Mouse (Mus musculus) kidney, adult 9 months (tissue): Measurements from ENCODE around the gene Syndig1l.

ENCODE experiments used
- DNase-seq: peaks from one replicate; pipeline ENCODE4 v3.0.0; 2022

Gene Syndig1l

DNA sequence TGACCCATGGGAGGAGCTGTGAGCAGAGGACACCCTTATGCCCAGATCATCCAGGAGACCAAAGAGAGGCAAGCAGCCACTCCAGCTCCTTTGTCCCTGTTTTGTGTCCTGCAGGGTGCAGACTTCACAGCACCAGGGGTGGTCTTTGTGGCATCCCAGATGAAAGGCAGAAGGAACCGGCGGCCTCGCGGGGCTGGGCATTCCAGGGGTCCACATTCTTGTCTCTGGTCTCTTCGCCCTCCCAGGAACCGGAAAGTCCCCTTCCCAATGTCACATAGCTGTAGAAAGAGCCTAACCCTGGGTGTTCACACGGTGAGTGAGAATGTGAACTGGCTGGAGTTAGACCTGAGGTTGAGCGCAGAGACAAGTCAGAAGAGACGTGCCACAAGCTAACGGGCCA lies 27.0 kb downstream of the Syndig1l start:
- no peak for DNase-seq

DNA sequence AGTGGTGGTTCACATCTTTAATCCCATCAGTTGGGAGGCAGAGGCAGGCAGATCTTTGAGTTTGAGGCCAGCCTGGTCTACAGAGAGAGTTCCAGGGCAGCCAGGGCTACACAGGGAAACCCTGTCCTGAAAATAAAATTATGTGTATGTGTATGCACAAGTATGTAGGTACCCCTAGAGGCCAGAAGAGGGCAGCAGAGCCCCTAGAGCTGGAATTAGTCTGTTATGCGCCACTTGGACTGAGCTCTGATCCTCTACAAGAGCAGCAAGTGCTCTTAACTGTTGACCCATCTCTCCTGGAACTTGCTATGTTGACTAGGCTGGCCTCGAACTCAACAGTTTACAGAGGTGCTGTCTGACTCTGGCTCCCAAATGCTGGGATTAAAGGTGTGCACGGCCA lies 28.1 kb downstream of the Syndig1l start:
- no peak for DNase-seq

DNA sequence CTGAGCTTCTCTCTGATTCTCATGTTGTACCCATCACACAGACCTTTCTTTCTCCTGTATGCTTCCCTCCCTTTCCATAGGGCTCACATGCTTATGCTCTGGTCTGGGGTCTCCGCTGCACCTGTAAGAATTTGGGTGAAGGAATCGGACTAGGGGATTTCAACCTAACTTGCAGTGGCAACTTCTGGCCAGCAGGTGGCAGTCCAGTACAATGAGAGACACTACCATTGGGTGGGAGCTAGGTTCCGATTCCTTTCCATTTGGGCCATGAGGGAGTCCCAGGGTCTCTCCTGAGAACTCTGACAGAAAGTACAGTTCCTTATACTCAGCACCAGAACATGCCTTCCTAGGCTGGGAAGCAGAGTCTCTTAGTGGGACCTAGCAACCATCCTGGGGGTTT lies 44.7 kb downstream of the Syndig1l start:
- DNase-seq, result peak; percentile 43

DNA sequence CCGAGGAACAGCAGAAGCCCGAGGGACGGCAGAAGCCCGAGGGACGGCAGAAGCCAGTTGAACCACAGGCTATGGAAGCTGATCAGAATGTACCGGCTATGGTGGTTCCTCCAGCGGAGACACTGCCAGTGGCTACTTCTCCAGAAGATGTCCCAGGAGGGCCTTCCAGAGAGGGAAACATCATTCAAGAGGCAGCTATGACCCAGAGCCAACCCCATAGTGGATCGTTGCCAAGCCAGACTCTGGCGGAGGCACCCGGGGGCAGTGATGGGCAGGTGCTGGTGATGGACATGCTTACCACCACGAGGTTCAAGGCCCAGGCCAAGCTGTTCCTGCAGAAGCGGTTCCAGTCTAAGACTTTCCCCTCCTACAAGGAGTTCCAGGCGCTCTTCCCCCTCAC lies 48.4 kb downstream of the Syndig1l start:
- DNase-seq, result no peak

DNA sequence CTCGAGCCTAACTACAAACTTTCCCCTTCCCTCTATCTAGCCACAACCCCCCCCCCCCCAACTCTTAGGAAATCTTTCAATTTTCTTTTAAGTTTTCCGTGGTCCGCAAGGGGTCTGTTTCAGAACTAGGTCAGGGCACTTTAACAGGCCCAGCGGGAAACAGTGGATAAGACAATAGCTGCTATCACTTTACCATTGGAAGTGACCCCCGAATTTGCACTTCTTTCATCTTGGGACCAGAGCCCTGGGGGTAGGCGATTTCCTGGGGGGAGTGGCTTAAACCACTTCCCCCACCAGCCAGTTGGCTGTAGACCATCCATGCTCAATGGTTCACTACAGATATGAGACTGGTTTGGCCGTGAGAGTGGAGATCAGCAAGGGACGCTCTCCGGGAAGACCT lies 58.0 kb downstream of the Syndig1l start, which contains the start of gene Vrtn:
Gene Vrtn, plus strand, starts transcription at position 366 of the 400 bp plus-strand sequence.
- no peak for DNase-seq

DNA sequence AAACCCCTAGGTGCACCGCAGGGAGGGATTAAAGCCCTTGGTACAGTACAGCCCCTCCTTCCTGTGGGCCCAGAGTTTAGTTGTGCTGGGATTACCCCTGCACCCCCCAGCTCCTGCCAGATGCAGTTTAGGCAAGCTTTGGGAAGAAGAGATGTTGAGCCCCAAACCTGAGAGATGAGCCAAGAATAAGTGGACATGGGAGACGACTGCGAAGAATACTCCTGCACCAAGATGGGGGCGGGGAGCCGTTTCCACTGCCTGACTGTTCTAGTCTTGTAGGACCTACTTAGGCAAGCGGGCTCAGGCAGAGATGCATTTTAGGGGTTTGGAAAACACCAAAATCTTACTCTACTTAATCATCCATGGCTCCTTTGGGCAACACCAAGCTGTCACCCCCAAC lies 58.4 kb downstream of the Syndig1l start:
- DNase-seq, result no peak

DNA sequence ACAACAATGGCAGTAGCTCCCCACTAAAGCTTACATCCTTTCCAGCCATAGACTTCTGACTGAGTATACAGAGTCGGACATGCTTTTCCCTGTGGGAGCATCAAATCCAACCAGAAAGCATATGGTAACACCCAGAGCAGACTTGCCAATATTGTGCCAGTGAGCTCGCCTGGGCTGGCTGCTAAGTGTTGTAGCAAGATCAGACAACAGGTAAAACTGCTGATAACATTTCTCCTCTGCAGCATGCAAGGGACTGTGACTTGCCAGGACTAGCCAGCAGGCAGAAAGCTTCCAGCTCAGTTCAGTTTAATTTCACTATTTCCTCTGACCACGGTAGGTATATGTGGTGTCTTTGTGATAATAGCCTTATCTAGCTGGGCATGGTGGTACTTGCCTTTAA lies 66.8 kb downstream of the Syndig1l start:
- DNase-seq, result no peak
